Mouse (Mus musculus): ENCODE data around the gene Neto2.

The Neto2 gene

DNA sequence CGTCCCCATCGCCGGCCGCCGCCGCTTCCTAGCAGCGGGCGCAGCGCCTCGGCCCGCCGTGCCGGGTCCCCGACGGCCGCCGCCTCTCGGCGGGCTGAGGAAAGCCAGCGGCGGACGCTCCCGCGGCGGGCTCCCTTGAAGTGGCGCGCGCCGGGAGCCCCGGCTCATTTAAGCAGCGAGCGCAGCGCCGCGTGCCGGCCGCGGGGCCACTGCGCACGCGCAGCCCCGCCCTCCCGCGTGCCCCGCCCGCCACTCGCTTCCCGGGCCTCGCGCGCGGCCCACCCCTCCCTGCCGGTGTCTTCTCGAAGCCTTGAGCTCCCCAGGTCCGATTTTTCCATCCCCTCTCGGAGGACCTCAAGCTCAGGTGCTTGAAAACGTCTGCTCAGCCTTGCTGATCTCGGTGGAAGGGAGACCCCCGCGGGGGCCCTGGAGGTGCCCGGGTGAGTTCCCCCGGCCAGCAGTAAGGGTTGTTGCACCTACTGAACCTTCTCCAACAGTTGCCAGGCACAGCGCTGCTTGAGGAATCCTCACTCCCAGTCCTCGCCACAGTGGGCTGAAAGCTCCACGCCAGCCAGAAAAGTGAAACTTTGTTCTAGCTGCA, at the start of gene Neto2:
Neto2 (minus strand) TSS at position 174 of the 601 bp plus-strand sequence.
- DNase-seq (ENCODE audit: inconsistent age in 2 of 2, low spot score in 1 of 2) = peak; percentile 83 to 93

DNA sequence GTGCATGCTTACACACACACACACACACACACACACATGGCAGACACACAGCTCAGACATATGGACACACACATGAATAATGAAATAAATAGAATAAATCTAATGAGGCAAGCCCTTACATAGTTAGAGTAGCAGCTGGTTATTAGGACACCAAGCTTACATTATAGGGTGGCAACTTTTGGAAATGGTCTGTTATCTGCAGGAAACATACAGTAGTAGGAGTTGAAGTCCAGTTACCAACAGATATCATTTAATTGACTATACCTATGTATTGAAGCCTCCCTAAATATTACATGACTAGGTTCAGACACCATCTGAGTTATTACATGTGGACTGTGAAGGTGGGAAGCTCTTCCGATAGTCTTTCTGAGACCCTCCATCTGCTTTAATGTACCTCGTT, 44.3 kb upstream of the Neto2 start:
- DNase-seq (ENCODE audit: inconsistent age in 2 of 2, low spot score in 1 of 2) = no peak

DNA sequence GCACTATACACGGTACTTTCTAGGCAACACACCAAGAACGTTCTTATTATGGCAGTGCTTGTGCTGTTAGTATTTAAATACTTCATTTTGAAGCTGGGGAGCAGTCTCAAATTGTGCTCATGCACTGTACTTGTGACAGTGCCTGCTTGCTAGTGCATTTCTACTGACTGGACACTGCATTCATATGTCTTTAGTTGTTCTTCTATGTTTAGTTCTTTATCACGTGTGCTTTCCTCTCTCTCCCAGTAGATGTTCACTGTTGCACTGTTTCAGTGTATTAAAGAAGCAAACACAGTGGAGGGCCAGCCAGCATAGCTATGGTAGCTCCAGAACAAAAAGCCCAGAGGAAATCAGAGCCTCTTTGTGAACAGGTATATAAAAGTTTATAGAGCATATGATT, 29.8 kb upstream of the Neto2 start:
- DNase-seq (ENCODE audit: inconsistent age in 2 of 2, low spot score in 1 of 2) = no peak

DNA sequence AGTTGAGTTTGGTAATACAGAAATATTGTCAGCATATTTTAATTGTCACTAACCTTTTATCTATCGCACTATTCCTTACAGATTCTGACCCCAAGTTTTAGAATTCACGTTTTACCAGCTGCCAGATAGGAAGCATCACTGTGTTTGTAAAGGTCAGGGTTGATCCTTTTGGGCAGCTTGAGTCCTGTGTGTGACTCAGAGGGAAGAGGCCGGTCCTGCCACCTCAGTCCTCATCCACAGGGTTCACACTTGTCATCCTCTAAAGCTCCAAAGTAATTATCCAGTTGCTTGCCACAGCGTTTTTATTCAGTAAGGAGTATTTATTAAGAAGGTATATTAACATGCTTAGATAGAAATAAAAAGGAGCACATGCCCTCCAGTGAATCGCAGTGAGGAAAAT, 16.5 kb upstream of the Neto2 start:
- peak; percentile 62 to 71 for DNase-seq (ENCODE audit: inconsistent age in 2 of 2, low spot score in 1 of 2)

DNA sequence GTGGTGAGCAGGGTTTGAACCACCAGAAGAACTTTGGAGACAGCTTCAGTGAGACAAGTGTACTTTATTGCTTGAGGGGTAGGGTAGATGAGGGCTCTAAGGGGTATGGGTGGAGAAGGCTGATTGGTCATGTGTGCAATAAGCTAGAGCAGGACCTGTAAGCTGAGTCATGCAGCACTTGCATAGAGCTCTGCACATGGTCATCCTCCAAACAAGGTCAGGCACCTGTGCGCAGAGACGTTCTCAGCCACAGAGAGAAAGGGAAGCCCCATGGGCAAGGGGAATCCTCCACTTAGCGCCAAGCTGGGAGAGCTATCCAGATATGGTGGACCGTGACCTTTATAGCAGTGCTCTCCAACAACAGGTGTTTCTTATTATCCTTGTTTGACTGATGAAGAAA, 16.0 kb upstream of the Neto2 start:
- peak; percentile 33 to 54 for DNase-seq (ENCODE audit: inconsistent age in 2 of 2, low spot score in 1 of 2)

DNA sequence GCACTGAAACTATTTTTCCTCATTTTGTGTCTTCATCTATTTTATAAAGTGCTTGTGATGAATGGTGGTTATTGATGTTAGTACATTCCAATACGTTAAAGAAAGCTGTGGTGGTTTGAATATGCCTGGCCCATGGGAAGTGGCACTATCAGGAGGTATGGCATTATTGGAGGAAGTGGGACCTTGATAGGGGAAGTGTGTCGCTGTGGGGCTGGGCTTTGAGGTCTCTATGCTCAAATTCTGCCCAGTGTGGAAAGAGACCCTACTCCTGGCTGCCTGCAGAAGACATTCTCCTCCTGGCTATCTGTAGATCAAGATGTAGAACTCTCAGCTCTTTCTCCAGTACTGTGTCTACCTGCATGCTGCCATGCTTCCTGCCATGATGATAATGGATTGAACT, 6.3 kb upstream of the Neto2 start:
- DNase-seq (ENCODE audit: inconsistent age in 2 of 2, low spot score in 1 of 2) = no peak

DNA sequence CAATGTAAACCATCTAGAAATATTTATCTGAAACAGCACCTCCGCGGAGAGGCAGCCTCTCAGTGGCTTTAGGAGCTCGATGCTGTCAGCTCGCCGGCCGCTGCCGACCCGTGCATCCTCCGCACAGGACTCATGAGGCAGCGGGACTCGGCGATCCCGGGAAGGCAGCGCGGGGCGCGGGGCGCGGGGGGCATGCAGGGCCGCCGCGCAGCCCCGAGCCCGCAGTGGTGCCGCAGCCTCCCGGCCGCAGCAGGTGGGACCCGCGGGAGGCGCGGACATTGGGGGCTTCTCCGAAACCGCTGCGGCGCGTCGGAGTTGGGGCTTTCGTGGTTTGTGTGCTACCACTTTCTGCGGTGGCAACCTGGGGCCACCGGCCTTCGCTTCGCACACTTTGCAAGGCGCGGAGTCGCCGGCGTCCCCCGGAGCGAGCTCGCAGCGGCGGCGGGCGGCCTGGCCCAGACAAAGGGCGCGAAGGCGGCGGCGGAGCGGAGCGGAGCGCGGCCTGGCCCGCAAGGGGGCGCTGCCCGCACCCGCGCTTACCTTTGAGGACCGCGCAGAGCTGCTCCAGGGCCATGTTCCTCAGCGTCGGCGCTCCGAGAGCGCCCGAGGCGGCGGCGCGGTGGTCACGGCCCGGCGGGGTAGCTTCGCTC, 498 bp downstream of the Neto2 start:
- DNase-seq (ENCODE audit: inconsistent age in 2 of 2, low spot score in 1 of 2) = peak; percentile 71 to 85

DNA sequence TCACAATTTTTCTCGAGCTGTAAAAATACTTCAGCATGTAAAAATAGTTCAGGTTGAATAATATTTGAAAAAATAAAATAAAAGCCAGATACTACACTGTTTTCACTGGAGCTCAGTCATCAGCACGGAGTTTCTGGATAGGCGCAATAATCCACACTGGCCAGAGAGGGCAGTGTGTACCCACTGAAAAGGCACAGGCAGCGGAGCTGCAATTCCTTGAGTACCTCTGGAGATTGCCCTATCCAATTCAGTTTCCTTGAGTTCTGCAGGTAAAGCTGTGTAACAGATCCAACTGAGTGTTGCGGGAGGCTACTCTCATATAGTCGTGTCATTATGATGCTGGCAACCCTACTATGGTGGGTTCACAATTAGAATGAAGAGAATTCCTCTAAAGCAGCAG, 1.7 kb downstream of the Neto2 start:
- peak; percentile 75 to 90 for DNase-seq (ENCODE audit: inconsistent age in 2 of 2, low spot score in 1 of 2)

DNA sequence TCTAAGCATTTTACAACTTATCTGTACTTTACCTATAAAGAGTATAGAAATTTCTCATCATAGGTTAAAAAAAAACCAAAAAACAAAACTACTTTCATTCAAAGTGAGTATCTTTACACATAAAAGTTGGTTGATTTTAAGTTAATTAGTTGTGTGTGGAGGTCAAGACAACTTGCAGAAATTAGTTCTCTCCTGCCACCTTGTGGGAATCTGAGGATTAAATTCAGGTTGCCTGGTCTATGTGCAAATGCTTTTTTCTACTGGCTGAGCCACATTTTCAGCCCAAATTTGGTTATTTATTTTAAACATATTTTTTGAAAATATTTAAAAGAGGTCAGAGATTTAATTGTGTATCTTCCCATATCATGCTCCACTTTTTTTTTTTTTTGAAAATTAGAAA, 35.6 kb downstream of the Neto2 start:
- DNase-seq (ENCODE audit: inconsistent age in 2 of 2, low spot score in 1 of 2) = peak in 1 of 2 experiments; percentile 60

DNA sequence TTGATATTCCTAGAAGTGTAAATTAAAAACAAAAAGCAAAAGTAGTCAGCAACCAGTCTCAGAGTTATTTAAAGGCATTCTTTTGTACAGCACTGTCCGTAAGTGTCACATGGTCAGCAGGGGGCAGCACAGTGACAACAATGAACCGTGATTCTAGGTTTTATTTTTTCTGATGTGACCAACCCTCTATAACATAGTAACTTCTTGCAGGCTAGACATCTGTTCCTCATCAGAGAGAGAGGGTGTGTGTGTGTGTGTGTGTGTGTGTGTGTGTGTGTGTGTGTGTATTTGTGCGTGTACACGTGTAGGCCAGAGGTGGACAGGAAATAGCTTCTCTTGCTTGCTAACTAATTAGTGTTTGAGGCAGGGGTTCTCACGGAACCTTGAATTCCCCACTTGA, 38.7 kb downstream of the Neto2 start:
- DNase-seq (ENCODE audit: inconsistent age in 2 of 2, low spot score in 1 of 2) = peak; percentile 33 to 79

DNA sequence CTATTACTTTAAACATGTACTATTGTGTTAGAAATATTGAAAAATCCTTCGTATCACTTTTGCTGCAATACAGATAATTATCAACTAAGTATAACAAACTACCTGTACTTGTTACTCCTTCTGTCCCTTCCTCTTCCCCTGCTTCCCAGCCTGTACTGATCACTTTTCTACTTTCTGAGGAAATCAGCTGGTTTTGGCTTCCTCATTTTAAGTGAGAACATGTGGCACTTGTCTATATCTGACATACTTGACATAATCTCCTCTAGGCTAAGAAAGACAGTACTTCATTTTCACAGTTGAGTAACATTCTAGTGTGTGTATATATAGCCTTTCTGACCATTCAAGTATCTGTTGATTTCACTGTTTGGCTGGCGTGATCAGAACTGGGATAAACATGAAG, 49.5 kb downstream of the Neto2 start:
- no peak for DNase-seq (ENCODE audit: inconsistent age in 2 of 2, low spot score in 1 of 2)

DNA sequence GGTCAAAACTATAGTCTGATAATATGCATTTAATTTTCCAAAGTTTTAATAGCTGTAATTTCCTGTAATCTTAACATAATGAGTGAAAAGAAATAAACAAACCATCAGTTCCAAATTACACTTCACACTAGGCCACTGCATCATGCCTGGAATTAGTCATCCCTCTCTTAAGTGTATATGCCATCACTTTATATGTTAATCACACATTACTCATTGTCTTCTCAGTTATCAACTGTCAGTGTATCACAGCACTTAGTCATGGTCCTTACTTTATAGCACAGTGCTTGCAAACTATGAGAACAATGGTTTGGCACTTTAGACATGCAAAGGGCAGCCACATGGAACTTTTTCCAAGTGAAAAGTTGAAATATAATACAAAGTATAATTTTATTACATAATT, 52.2 kb downstream of the Neto2 start:
- no peak for DNase-seq (ENCODE audit: inconsistent age in 2 of 2, low spot score in 1 of 2)

DNA sequence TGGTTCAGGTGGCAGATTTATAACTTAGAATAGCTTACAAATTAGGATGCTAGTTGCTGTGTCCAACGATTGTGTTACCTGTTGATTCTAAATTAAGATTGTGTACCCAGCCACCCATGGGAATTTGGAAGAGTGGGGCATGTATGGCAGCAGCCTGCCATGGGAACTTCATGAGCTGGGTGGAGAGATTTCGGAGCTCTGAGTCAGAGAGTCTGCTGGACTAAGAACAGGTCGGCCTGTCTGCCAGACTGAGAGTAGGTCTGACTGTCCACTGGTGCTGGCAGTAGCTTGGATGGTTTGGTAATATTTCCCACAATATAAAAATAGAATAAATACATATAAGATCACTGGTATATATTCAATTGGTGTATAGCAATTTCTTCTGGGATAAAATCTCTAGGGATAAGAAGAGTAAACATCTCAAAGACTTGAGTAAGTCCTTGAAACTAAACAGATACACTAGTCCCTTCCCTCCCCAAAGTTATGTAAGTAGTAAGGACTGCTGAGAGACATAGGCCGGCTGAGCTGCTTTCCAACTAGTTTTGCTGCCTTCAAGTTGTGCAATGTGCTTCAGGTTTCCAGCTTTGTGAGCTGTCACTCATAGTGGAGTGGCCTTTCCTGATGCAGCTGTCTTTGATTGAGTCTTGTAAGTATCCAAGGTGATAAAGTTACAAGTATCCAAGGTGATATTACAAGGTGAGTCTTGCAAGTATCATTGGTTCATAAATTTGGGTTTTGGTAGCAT, 55.6 kb downstream of the Neto2 start:
- DNase-seq (ENCODE audit: inconsistent age in 2 of 2, low spot score in 1 of 2) = peak in 1 of 2 experiments; percentile 19

DNA sequence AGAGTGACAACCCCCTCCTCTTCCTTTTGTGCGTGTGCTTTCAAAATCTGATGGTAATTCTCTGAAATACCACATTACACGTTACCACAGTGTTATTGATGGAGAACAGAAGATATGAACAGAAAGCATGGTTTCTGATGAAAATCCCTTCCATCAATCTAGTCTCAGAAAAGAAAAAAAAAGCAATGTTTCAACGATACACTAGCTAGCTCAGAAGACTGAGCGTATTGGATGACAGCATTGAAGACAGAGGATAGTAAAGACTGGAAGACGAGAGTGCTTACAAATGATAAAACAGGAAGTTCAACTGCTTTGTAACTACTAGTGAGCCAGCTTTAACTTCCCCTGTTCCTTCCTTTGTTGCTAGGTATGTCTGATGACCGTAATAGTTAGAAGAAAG, 76.3 kb downstream of the Neto2 start:
- DNase-seq (ENCODE audit: inconsistent age in 2 of 2, low spot score in 1 of 2) = no peak

DNA sequence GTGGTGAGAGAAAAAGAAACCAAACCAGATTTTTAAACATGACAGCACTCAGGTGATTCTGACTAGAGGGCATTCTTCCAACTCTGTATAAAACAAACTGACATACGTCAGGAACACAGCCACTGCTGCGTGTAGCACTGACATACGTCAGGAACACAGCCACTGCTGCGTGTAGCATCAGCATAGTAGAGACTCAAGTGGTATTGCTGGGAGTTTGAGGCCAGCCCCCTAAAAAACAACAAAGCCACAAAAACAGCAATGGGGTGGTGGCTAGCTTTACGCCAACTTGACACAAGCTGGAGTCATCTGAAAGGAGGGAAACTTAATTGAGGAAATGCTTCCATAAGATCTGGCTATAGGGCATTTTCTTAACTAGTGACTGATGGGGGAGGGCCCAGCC, 77.5 kb downstream of the Neto2 start:
- no peak for DNase-seq (ENCODE audit: inconsistent age in 2 of 2, low spot score in 1 of 2)

DNA sequence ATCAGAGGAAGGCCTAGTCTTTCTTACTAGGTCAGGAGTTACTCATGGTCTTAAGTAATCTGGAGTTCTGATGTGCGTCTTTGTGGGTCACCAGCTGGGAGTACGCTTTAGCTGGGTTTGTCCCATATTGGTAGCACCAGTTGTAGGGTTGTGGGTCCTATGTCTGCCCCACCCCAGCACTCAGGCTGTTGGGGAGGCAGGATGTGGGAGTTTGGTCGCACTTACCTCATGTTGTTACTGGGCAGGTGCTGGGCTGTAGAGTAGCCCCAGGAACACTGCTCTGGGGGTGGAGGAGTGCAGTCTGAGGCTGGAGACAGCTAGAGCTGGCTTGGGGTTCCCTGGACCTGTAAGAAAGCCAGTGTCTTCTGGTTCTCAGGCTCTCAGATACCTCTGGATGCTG, 81.9 kb downstream of the Neto2 start:
- DNase-seq (ENCODE audit: inconsistent age in 2 of 2, low spot score in 1 of 2) = no peak

DNA sequence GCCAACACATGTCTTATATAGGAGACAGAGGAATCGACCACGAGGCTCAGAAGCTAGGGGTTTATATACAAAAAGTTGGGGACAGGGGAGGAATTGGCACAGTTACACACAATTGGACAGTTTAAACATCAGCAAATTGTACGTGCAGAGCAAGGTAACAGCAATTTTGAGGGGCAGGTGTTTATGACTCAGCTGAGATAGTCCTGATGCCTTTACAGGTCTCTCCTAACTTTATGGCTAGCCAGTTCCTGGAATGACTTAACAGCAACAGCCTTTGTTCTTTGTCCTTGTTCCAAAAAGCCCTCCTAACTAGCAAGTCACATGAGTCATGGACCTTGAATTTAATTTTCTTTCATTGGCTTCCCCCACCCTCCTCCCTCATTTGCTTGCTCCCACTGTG, 83.6 kb downstream of the Neto2 start:
- peak in 1 of 2 experiments; percentile 65 for DNase-seq (ENCODE audit: inconsistent age in 2 of 2, low spot score in 1 of 2)

DNA sequence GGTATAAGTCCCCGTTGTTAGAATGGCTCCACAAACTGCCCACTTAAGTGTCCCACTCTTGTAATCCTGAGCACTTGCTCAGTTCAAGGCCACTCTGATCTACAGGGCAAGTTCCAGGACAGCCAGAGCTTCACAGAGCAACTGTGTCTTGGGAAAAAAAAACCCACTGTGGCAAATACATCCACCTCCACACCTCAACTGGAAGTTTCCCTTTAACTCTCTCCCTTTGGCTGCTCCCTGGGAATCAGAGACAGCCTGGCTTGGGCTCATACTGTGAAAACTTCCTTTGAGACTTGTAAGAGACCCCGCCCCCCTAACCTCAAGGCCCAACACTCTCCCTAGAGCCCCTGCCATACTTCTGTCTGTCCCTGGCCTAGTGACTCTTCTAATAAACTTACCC, 91.9 kb downstream of the Neto2 start:
- no peak for DNase-seq (ENCODE audit: inconsistent age in 2 of 2, low spot score in 1 of 2)

DNA sequence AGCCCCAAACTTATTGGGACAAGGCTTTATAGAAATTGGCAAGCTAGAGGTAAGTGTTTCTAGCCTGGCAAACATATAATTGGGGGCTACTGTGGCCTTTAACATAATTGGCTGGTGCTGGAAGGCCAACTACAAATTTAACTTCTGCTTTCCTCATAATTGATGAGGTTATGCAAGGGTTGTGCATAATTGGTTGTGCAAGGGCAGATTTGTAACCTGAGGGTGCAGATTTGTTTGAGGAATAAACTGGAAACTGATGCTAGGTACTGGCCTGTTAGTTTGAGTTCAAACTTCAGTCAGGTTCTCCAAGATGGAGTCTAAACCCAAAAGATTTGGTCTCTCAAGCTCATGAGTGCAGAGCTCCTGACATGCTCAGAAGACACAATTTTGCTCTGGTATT, 92.9 kb downstream of the Neto2 start:
- DNase-seq (ENCODE audit: inconsistent age in 2 of 2, low spot score in 1 of 2) = peak in 1 of 2 experiments; percentile 21

DNA sequence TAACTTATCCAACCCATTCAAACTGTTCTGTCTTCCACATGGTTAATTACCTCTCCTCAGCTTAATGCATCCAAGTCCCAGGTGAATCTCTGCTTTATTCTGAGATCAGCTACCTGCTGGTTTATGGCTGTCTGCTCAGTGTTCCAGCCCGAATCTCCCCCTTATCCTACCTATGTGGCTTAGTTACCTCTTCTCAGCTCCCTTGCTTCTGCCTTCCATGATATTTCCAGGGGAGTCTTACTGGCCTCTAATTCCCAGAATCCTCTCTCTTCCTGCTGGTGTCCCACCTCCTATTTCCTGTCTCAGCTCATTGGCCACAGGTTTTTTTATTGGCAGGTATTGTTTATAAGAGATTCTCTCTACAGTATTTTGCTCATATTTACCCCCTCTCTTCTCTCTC, 93.8 kb downstream of the Neto2 start:
- DNase-seq (ENCODE audit: inconsistent age in 2 of 2, low spot score in 1 of 2) = no peak

DNA sequence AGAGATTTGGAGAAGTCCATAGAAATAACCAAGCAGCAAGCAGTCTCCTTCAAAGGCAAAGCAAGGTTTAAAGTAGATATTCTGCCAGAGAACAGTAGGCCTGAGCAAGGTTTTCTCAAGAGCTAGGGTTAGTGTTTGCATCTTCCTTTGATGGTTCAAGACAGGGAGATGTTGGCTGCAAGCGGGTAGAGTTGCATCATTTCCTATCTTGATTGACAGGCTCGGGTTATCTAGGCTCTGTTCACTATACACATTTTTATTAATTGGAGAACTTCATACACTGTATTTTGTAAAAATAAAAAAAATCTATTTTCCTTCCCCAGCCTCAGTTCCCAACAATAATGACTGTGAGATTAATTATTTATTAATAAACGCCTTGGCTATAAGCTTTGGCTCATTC, 94.2 kb downstream of the Neto2 start:
- no peak for DNase-seq (ENCODE audit: inconsistent age in 2 of 2, low spot score in 1 of 2)

DNA sequence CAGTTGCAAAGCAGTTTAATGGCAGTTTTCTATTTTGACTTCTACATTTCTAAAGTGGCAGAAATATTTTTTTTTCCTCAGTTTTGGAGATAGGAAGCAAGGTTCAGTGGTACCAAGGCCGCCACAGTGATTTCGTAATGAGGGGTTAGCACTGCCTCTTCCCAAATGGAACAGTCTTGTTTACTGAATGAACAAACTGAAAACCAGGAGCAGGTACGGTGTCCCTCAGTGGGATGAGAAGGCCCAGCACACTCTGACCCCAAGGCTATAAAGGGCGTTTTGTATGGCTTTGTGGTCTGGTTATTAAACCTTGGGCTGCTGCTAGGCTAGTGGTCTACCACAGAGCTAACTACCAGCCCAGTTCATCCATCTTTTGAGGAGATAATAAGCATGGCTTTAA, 96.5 kb downstream of the Neto2 start:
- DNase-seq (ENCODE audit: inconsistent age in 2 of 2, low spot score in 1 of 2) = peak in 1 of 2 experiments; percentile 47

All from adrenal gland, adult (tissue).